Mouse (Mus musculus) spleen, adult 12 weeks (tissue): Measurements from ENCODE around the gene Cit.

Source experiments
- DNase-seq: peaks from one replicate; pipeline ENCODE4 v3.0.0; 2022; ENCODE audit warnings: low spot score

The Cit gene

DNA sequence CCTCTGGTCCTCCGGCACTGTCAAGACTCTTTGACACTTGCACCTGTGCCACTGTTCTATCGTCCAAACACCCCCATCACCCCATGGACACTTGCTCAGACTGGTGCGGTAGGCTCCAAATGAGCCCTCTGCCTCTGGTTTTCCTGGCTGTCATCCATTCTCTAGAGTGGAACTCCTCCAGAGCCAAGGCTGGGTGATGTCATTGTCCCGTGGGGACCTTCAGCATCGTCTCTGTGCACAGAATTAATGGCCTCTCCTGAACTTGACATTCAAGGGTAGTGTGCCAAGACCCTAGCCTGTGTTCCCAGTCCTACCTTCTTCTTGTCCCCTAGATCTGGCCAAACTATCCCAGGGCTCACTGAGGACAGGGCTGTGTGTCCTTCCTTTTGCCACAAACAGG lies 70.4 kb downstream of the Cit start:
- DNase-seq = no peak

- DNase-seq = no peak
Observed at GRCm38 (mm10) chr5:115917960-115918359, 72.9 kb downstream of the Cit start.

DNA sequence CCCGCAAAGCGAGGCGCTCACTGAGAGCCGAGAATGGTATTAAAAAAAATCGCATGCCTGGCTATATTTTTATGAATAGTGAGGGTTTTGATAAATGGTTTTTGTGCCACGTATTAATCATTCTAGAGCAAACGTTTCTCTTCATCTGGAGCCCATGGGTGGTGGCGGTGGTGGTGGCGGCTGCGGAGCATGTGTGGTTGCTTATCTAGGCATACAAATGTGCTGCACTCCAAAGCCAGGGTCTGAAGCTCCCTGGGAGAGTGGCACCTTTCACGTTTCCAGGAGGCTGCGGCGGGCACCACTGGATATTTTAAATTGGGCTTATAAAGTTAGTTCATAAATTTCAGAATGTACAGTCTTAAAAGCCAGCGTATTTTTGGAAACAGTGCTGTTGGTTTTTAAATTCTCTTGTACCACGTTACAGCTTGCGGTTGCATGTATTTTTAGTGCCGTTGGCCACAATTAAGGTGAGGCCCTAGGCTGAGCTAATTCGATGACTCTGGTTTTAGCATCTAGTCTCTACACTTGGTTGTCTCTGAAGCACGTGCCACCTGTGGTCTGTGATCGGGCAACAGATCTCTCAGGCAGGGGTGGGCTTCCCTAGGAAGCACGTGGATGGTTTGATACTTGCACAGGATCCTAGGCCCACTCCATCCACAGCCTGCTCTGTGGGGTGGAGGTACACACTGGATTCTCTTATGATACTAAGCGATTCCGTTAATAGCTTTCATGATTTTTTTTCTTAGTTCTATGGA lies 73.7 kb downstream of the Cit start:
- peak; percentile 64 for DNase-seq

GRCm38 (mm10) chr5:115921990-115922389 lies 76.9 kb downstream of the Cit start:
- no peak for DNase-seq

DNA sequence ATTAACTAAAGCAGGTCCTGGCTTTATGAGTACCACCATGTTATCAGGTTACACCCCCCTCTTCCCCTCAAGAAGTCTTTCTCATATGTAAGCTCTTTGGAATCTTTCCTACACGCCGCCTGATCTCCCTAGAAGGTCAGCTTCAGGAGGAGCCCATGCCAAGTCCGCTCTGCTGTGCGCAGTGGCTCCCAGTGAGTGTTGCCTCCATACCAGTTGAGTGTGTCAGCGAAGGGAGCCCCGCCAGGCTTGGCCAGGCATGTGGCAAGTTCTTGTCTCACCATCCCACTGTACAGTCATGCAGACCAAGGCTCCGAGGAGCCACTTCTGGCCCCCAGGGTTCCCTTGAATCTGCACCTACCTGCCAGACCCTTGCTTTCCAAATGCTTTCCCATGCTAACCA lies 79.9 kb downstream of the Cit start:
- DNase-seq = no peak

DNA sequence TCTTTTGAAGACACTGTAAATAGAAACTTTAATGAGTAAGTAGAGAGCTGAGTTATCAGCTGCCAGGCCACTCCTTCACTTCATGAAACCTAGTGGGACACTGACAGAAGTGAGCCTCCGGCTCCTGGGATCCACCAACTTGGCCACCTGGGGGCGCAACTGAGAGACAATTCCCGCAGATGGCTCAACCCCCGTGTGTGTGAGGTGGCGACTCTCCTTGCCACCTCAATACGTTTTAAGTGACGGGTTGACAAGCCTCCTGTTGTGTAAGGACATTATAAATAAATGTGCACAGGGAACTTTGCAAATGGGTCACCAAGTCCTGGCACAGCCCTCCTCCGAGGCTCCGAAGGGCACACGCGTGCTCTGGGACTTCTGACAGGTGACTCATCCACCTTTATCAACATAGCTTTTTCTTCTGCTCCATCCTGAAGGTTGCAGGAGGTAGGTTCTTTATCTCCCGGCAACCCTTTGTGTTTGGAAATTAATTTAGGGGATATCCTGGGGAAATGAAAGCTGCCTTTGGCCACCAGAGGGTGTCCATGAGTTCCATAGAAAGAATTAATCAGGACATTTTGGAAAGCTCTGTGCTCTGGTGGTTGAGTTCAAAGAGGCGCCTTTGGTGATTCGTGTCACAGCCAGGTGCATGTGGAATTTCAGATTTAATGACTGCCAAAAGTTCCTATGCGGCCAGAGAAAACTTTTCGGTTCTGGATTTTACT lies 83.9 kb downstream of the Cit start:
- no peak for DNase-seq

DNA sequence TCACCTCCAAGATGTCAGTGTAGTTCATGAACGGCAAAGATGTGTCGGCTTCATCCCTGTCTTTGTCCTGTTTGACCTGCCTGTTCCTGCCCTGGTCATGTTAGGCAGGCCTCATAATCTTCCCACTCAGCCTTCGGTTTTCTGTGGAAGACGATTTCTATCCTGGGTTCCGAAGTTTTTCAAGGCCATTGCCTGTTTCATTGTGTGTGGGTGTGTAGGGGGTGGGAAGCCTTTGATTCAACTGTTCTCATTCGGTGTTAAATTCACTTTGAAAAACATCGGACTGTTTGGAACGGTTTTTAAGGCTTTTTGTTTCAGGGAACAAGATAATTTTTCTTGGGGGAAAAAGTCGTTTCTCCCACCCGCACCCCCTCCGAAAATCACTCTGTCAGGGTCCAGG lies 87.2 kb downstream of the Cit start:
- DNase-seq = no peak

- no peak for DNase-seq
Observed at GRCm38 (mm10) chr5:115936851-115937250, 91.8 kb downstream of the Cit start.

- no peak for DNase-seq
Observed at GRCm38 (mm10) chr5:115937566-115937965, 92.5 kb downstream of the Cit start.

GRCm38 (mm10) chr5:115938999-115939398 lies 93.9 kb downstream of the Cit start:
- no peak for DNase-seq

DNA sequence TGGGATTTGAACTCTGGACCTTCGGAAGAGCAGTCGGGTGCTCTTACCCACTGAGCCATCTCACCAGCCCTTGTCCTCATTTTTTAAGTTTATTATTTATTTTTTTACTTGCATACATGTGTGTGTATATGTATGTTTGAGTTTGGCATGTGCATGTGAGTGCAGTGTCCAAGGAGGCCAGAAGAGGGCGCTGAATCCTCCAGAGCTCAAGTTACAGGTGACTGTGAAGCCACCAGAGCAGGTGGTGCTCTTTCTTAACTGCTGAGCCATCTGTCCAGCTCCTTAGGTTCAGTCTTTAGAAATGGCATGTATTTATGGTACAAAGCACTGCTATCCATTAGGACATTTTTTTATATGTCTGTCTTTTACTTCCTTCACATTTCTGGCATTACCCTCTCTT lies 97.3 kb downstream of the Cit start:
- DNase-seq = no peak

DNA sequence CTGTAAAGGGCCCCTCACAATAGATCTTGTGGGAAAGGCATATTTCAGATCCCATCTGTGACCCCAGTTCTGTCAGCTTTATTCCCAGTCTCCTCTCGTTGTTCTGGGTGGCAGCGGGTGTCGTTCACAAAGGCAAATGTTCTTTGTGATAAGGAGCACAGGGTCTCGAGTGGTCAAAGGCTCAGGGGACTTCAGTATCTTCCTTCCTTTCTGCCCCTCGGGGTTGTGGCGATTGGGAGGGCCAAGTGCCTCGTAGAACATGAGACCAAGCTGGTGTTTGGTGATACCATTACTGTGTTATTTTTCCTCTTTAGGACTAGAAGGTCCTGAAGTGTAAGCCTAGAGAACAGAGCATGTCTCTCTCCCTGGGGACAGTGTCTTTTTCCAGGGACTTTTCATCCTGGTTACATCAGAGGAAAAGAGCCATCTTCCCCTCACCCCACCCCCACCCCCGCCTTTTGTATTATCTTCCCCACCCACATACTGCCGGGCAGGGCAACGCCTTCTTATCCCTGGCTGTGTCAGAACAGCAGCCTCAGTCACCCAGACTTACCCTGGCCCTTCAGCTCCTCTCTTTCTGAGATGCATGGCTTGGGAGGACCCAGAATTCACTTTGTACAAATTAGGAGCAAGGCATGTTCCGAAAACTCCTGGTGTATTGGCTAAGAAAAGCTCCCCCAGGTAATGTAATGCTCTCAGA lies 99.9 kb downstream of the Cit start:
- DNase-seq = no peak

DNA sequence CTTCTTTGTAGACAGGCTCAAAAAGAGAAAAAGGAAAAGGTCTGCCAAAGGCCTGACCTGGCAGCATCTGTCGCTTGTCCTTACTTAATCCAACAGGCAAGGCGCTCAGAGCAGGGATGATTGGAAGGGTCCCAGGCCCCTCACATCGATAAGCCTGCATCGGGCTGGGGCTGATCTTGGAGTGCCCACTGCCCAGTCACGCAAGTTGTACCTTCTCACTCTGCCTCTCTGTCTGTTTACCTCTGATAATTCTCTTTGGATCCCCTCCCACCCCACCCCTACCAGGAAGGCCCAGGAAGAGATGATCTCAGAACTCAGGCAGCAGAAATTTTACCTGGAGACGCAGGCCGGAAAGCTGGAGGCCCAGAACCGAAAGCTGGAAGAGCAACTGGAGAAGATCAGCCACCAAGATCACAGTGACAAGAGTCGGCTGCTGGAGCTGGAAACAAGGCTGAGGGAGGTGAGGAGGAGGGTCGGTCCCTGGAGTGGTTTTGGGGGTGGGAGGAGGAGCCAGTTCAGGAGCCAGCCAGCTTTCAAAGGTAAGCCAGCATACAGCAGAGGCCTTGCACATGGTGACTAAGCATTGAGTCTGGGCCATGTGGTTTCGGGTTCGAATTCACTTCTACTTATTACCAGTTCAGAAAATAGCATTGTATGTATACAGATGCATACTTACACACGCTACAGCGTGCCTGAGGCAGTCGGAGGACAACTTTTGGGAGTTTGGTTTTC lies 102.7 kb downstream of the Cit start:
- DNase-seq = no peak

GRCm38 (mm10) chr5:115950936-115951335 lies 105.9 kb downstream of the Cit start:
- no peak for DNase-seq

DNA sequence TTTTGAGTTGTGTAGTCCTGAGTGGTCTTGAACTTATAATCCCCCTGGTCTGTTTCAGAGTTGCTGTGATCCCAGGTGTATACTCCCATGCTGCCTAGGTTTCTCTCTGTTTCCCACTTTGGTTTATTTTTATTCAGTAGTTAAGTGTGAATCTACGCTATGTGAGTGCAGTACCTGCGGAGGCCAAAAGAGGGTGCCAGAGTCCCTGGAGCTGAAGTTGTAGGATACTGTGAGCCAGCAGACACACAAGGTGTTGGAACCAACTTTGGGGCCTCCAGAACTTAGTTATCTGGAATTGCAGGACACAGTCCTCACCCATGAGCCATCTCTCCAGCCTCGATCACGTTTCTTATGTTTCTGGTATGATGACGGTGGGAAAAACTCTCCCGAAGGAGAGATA lies 108.1 kb downstream of the Cit start:
- DNase-seq = no peak

- DNase-seq = no peak
Observed at GRCm38 (mm10) chr5:115954084-115954483, 109.0 kb downstream of the Cit start.

GRCm38 (mm10) chr5:115954549-115954948 lies 109.5 kb downstream of the Cit start:
- no peak for DNase-seq

- DNase-seq = no peak
Observed at GRCm38 (mm10) chr5:115955131-115955530, 110.1 kb downstream of the Cit start.

- DNase-seq = no peak
Observed at GRCm38 (mm10) chr5:115956048-115956447, 111.0 kb downstream of the Cit start.

- DNase-seq = no peak
Observed at GRCm38 (mm10) chr5:115957177-115957576, 112.1 kb downstream of the Cit start.

GRCm38 (mm10) chr5:115958344-115958743 lies 113.3 kb downstream of the Cit start:
- peak; percentile 48 for DNase-seq

GRCm38 (mm10) chr5:115958814-115959213 lies 113.7 kb downstream of the Cit start:
- DNase-seq = no peak
